Mouse (Mus musculus) spleen, postnatal 14 days (tissue): Measurements from ENCODE around the gene Astn1.

Experiments used
- DNase-seq, 2 experiments: peaks; one replicate each; pipeline ENCODE4 v3.0.0; 2021 to 2022; ENCODE audit warnings: low spot score in 2 of 2

Gene Astn1

DNA sequence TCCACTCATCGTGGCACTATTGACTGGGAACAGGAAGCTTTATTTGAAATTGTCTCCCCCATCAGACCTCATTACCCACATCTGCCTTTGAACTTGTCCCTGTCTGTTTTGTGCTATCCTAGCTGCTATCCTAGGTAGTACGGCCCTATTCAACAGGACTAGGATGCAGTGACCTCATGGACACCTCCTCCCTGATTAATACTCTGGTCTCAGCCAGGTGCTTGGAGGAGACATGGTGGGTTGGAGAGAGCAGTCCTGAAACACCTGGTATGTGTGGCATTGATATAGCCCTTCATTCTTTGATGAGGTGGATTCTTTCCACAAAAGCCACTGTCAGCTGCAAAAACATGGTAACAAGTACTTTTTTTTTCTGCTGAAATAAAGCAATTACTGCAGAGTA, 52.1 kb downstream of the Astn1 start:
- no peak for DNase-seq

- DNase-seq, result no peak
Measured at GRCm38 (mm10) chr1:158421451-158421850, 59.4 kb downstream of the Astn1 start.

DNA sequence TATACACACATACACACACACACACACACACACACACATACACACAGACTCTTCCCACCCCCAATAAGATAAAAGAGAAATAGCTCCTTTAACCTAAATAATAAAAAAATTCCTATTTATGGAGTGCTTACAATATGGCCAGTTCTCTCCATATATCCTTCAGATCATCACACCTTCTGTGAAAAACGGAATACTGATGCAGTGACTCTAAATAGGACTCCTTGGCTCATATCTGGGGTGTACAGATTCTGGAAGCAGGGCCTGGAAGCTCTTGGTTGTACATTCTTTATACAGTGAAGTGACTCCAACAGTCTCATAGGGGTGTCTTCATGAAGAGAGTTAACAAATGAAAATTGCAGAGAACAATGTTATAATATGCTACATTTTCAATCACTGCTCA, 60.7 kb downstream of the Astn1 start:
- DNase-seq, result no peak

DNA sequence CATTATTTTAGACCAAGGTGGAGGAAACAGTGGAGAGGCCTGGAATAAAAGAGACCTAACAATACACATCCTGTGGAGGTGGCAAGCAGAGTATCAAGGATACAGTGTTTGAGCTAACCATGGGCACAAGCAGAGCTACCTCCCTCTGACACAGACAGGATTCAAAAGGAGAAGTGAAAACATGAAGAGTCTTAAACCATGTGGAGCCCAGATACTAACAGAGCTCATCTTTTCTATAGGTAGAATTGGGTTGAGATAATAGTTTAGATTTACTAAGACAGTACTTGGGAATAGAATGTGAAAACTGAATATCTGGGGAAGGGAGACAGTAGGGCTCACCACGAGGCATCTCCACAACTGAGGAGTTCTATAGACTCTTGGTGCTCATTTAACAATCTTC, 84.0 kb downstream of the Astn1 start:
- no peak for DNase-seq

DNA sequence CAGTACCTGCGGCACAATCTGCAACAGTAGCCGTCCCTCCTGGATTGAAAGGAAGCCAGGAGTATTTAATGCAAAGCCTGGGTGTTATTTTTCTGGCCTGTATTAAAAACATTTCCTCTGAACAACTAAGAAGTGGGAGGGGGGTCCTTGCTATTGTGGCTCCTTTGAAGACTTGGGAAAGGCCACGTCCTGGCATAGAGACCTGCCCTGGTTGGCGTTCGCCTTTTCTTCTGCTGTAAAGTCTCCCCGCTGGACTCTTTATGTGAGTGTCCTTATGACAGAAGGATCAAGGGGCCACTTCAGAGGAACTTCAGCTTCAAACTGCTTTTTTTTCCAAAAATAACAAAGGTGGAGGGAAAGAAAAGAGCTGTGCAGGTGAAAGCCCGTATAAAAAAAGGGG, 85.9 kb downstream of the Astn1 start:
- DNase-seq, result no peak

DNA sequence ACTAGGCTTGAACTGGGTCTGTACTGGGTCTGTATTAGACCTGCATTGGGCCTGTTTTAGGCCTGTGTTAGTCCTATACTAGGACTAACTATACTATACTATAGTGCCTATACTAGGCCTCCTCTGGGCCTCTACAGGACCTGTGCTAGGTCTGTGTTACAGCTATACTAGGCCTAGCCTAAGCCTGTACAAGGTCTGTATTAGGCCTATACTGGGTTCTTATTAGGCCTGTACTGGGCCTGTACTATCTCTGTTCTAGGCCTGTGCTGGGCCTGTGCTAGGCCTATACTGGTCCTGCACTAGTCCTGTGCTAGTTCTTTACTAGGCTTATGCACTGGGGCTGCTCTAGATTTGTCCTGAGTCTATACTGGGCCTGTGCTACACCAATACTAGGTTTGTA, 90.6 kb downstream of the Astn1 start:
- no peak for DNase-seq

- DNase-seq, result no peak
Measured at GRCm38 (mm10) chr1:158453587-158453986, 91.5 kb downstream of the Astn1 start.

DNA sequence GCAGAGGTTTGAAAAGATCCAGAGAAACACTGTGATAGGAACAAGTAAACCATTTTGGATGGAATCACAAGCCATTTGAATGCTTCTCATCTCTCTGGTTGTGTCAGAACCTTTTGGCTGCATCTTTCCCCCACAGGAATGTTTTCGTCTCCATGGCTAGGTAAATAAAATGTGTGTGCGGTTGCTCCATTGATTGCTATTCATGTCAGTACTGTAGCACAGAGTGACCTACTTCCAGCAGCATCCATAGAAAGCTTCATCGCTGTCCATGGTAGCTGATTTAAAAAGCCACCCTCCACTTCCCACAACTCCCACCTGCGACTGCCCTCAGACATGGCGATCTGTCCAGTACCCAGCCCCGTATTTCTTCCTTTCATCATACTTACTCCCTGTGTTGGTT, 101.9 kb downstream of the Astn1 start:
- DNase-seq, result no peak

- DNase-seq, result no peak
Measured at GRCm38 (mm10) chr1:158465286-158465685, 103.2 kb downstream of the Astn1 start.

GRCm38 (mm10) chr1:158477841-158478240, 115.8 kb downstream of the Astn1 start:
- DNase-seq, result no peak

DNA sequence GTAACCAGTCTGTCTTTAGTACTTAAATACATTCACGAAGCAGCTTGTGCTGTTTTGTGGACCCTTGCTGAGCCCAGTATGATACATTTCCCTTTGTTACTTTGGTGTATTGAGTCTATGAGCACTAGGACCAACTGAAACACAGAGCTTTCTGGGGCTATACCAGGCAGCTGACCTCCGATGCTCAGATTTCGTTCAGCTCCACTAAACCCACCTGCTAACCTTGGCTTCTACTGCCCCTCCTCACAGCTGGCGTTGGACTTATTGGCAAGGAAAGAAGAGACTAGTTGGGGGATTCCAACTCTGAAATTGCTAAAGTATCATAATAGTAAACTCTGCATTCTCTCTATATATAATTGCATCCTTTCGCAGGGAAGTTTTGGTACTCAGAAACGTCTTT, 118.2 kb downstream of the Astn1 start:
- DNase-seq, result no peak

- DNase-seq, result no peak
Measured at GRCm38 (mm10) chr1:158483733-158484132, 121.7 kb downstream of the Astn1 start.

DNA sequence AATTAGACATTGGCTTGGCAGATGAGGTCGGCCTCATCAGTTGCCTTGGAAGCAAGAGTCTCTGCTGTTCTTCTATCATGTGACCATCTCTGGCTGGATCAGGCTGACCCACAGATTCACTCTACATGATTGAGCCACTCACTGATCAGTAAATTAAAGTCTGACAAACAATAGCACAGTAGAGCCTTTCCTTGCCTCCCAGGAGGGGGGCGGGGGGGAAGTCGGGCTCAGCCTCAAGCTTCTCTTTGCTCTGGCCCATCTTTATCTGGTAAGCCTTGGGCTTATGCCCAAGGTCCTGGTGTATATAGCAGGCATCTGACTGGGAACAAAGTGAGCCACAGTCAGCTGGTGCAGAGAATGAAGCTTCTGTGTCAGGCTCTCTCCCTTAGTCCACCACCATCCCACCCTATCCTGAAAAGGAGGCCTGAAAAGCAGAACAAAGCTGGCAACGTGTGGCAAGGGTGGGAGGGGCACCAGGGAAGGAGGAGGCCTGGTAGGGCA, 127.5 kb downstream of the Astn1 start:
- DNase-seq, result no peak

DNA sequence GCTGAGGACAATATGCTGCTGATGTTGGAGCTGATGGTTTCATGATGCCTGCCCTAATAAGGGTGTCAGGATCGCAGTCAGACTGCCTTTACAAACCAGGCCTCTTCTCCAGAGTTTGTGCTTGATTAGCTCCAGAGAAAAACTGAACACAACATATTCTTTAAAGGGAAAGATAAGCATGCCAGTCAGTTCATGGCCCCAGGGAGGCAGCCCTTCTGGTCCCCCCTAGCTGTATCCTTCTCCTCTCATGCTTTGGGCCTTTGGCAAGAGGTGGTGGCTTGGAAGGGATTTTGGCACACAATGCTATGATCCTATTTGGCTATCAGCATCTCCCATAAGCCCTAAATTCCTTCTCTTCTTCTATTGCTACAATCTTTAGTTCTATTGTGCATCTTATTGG, 128.1 kb downstream of the Astn1 start:
- no peak for DNase-seq

DNA sequence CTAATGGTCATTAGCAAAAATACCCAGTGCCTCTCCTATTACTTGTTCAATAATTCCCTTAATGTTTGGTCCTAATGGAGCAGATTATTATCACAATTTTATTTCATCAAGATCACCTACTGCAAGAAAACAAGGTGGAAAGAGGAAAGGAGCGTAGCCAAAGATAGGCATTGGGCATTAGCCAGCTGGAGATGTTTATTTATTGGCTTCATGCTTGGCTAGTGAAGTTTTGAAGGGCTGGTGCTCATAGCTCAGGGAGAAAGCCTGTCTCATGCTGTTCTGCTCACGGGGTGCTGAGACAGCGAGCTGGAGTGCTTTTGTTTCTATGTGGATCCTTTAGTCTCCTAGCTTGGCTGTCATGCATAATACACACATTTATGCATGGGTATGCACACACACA, 131.2 kb downstream of the Astn1 start:
- no peak for DNase-seq

GRCm38 (mm10) chr1:158500140-158500539, 138.1 kb downstream of the Astn1 start:
- DNase-seq, result no peak

DNA sequence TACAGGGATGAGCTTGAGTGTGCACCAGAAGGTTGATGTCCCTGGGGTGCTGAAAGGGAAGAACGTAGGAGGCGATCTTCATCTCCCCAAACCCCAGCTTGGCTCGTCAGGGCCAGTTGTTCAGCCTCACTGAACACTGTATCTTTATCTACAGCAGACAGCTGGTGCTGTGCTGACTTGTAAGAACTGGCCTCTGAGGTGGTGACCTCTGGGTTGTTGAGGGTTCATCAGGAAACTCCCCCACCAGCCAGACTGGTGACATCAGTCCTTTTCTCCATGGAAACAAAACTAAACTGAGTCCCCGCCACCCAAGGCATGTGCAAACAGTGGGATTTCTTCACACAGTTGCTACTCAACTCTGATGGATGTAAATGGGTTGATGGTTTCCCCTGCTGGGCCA, 138.9 kb downstream of the Astn1 start:
- DNase-seq, result no peak

- DNase-seq, result no peak
Measured at GRCm38 (mm10) chr1:158507610-158508009, 145.5 kb downstream of the Astn1 start.

DNA sequence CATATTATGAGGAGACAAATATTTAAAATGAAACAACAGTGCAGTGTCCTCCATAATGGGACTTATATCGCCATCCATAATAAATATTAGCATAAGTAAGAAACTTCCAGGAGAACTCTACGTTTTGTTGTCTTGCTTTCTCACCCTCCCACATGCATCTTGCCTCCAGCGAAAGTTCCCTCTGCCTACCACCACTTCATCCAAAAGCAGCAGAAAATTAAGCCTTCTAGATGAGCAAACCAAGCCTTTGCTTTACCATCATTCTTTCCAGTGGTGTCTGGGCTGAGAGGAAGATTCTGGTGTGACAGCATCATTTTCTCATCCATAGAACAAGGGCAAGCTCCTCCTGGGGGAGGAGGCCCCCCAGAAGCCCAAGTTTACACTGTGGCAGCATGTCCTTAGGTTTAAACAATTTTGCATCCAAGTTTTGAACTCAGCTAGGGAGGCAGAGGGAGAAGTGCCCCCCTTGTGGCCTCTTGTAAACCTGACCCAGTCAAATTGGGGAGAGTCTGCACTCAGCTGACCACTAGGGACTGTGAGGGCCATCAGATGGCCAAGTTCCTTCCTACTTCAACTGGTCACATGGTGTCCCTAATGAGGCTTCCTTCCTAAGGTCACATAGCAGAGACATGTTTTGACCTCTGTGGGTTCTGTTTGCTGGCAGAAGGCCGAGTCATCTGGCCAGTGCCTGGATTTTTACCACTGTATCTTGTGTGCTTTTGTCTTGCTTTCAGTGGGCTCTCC, 147.2 kb downstream of the Astn1 start:
- DNase-seq, result no peak

- DNase-seq, result no peak
Measured at GRCm38 (mm10) chr1:158510478-158511207, 148.6 kb downstream of the Astn1 start.

GRCm38 (mm10) chr1:158512089-158512488, 150.0 kb downstream of the Astn1 start:
- DNase-seq, result no peak

- DNase-seq, result no peak
Measured at GRCm38 (mm10) chr1:158512636-158513035, 150.6 kb downstream of the Astn1 start.

- no peak for DNase-seq
Measured at GRCm38 (mm10) chr1:158513572-158513971, 151.5 kb downstream of the Astn1 start.
